Mouse (Mus musculus) liver, embryonic 14.5 days (tissue): ENCODE data around the gene Lmo4.

Experiments
- CTCF ChIP-seq: IDR thresholded peaks from 2 replicates; pipeline ENCODE4 v1.5.1; 2016; ENCODE audit warnings: antibody characterized with exemption, low read depth, control low read depth
- EP300 ChIP-seq: IDR thresholded peaks from 2 replicates; pipeline ENCODE4 v1.6.1; 2016; ENCODE audit warnings: antibody characterized with exemption, low read depth

- TF ChIP-seq EP300: no peak
- TF ChIP-seq CTCF: no peak
Observed at GRCm38 (mm10) chr3:144205351-144206153, 532 bp upstream of the Lmo4 start.
